Mouse (Mus musculus) spleen, adult 2 months (tissue): ENCODE data around the gene Rpl23a. TPM values are rescaled to one million over a fixed set of nuclear protein-coding genes. Genes with fewer than 3 reads are reported as not detected.

ENCODE experiments used
- DNase-seq, 2 experiments: peaks; one replicate each; pipeline versions ENCODE4 v3.0.0 to v3.0.0-alpha.2; 2012 to 2021; ENCODE audit warnings: low spot score in 2 of 2, low read depth in 1 of 2
- H3K27ac ChIP-seq: fragments of 200-500 bp; 2 replicates; pipeline ENCODE4 v1.5.1; 2012; ENCODE audit warnings: low read length, inconsistent platforms; ENCODE audit not compliant: insufficient read depth
- H3K27me3 ChIP-seq: fragments of 200-500 bp; 2 replicates; pipeline ENCODE4 v1.6.1; 2012; ENCODE audit warnings: mild to moderate bottlenecking, moderate library complexity, low read length, inconsistent platforms; ENCODE audit not compliant: control insufficient read depth, insufficient read depth
- H3K36me3 ChIP-seq: fragments of 200-500 bp; 2 replicates; pipeline ENCODE4 v1.6.1; 2012; ENCODE audit warnings: mild to moderate bottlenecking, low read length, inconsistent platforms; ENCODE audit not compliant: control insufficient read depth, insufficient read depth
- H3K4me1 ChIP-seq: fragments of 200-500 bp; 2 replicates; pipeline ENCODE4 v1.6.1; 2011; ENCODE audit warnings: inconsistent platforms; ENCODE audit not compliant: control insufficient read depth, insufficient read depth, insufficient read length
- H3K4me3 ChIP-seq: fragments of 200-500 bp; 2 replicates; pipeline ENCODE4 v1.5.1; 2011; ENCODE audit warnings: mild to moderate bottlenecking, inconsistent platforms; ENCODE audit not compliant: insufficient read depth, insufficient read length; ENCODE audit errors: extremely low read depth
- CTCF ChIP-seq: fragments of 200-500 bp; IDR thresholded peaks from 2 replicates; pipeline ENCODE4 v1.5.1; 2011; ENCODE audit warnings: mild to moderate bottlenecking, inconsistent platforms; ENCODE audit not compliant: insufficient read depth, insufficient read length, insufficient replicate concordance; ENCODE audit errors: extremely low read depth
- POLR2A ChIP-seq: fragments of 200-500 bp; IDR thresholded peaks from 2 replicates; pipeline ENCODE4 v1.6.1; 2011; ENCODE audit warnings: low read depth, low read length, inconsistent platforms
- WGBS: fragments of 180-500 bp; shearing (Covaris S2); methylation state at CpG from one replicate; pipeline ENCODE4 v1.1.7; 2018; 5-methylcytosine and 5-hydroxymethylcytosine counted together
- polyA plus RNA-seq: library from polyadenylated mRNA; depleted of rRNA; stranded (reverse); fragments of >200 nt; gene quantifications from 2 replicates; pipeline ENCODE4 v1.2.3, GENCODE M21; 2012

The Rpl23a gene
- polyA plus RNA-seq, 1 experiment = 169 TPM

DNA sequence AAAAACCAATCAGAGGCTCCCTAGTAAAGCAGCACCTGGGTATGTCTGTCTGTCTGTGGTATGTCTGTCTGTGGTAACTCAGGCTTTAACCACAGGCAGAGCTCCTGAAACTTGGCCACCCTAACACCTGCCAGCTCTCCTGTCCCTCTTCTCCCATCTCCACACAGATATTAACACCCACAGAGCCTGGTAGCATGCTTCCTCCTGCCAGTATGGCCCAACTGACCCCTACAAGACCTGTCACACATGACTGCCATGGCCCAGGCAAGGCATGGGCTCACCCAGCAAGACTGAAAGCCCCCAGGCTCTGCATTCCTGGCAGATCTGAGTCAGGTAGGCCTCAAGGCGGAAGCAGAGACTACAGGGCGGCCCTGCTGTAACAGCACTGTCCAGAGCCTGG is 20.3 kb downstream of the Rpl23a start:
- Histone ChIP-seq H3K4me3 (no peak overlapping the region), H3K27me3 (no peaks in the 10 kb centered on the region), H3K4me1 (peaks cover 17% of the 10 kb centered on the region; the same call in 1 of the 2 replicates), H3K27ac (no peak overlapping the region), H3K36me3 (peaks cover 11% of the 10 kb centered on the region)
- 88% methylated on average over 2 of the region's 2 CpGs for WGBS
- DNase-seq = no peak
- TF ChIP-seq POLR2A (no peak), CTCF (no peak)

DNA sequence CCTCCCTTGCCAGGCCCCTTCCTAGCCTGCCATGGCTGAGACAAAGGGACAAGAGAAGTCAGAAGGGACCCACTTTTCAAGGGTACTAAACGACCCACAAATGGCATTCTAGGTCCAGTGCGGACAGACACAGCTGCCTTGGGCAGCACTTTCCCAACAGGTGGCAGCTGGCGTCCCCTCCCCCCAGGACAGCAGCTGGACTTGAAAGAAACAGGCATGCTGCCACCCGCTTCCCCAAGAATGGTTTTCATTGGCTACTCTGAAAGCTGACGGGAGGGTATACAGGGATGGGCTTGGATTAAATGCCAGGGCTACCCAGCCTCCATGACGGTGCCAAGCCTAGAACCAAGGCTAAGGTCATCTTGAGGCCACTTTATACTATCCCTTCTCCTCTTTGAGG is 20.9 kb downstream of the Rpl23a start:
- DNase-seq = no peak
- Histone ChIP-seq H3K36me3 (peaks cover 11% of the 10 kb centered on the region), H3K27ac (no peak overlapping the region), H3K4me3 (no peak overlapping the region), H3K4me1 (peaks cover 17% of the 10 kb centered on the region; the same call in 1 of the 2 replicates), H3K27me3 (no peaks in the 10 kb centered on the region)
- 72% methylated on average over 6 of the region's 6 CpGs for WGBS
- TF ChIP-seq POLR2A = no peak
- TF ChIP-seq CTCF = no peak

DNA sequence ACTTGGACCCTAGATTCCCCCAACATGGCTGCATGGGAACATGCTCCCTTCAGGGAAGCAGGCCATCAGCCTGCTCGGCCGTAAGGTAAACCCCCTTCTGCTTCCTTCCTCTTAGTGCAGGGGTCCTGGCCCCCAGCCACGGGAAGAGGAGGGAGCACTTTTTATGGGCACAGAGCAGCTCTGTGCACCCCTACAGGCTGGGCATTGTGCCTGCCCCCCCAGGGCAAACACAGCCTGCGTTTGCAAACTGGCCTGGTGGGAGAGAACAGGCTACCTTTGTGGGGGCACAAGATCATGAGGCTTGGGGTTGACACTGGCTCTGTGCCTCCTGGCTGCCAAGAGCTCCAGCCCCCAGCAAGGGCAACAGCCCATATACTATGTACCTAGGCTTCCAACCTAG is 21.4 kb downstream of the Rpl23a start:
- Histone ChIP-seq H3K27ac (no peak overlapping the region), H3K4me3 (no peak overlapping the region), H3K4me1 (peaks cover 17% of the 10 kb centered on the region; the same call in 1 of the 2 replicates), H3K27me3 (no peaks in the 10 kb centered on the region), H3K36me3 (peaks cover 11% of the 10 kb centered on the region)
- DNase-seq = no peak
- 32% methylated on average over 4 of the region's 4 CpGs for WGBS
- TF ChIP-seq CTCF (no peak), POLR2A (no peak)

DNA sequence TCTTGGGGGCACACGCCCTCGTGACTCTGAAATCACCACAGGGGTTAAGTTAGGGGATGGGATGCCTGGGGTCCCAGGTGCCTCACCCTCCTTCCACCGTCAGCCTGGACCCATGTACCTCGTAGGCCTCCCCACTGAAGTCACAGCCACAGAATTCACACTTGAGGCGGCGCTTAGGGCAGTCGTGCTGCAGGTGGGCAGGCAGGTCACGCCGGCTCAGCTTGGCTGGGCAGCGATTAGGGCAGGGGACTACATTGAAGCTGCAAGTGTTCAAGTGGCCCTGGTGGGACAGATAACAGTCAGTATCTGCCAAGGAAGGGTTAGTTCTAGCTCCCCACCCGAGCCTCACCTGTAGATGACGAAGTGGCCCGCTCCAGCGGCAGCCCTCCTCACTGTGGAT is 22.2 kb downstream of the Rpl23a start:
- H3K4me1 ChIP-seq = peaks cover 16% of the 10 kb centered on the region; the same call in 1 of the 2 replicates
- 85% methylated on average over 14 of the region's 14 CpGs for WGBS
- H3K4me3 ChIP-seq = no peak overlapping the region
- peaks cover 11% of the 10 kb centered on the region for H3K36me3 ChIP-seq
- H3K27ac ChIP-seq = no peak overlapping the region
- no peak for TF ChIP-seq CTCF
- TF ChIP-seq POLR2A = no peak
- DNase-seq = no peak
- no peaks in the 10 kb centered on the region for H3K27me3 ChIP-seq

DNA sequence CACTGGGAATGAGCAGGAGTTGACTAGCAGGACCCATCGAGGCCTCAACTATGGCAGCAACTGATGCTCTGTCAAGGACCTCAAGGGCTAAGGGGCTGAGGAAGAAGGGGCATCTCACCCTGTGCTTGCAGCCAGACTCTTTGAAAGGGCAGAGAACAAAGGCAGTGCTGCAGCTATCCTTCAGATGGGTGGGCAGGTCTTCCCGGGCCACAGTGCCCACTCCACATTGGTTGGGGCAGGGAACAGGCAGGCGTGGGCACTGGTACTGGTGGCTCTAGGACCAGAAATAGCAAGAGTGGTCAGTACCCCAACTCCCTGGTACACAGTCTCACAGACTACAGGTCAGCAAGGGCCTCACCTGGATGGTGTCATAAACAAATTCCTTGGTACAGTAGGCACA is 22.7 kb downstream of the Rpl23a start:
- WGBS = 87% methylated on average over 3 of the region's 3 CpGs
- peaks cover 11% of the 10 kb centered on the region; the same call in 1 of the 2 replicates for H3K4me1 ChIP-seq
- no peak for DNase-seq
- H3K4me3 ChIP-seq = no peak overlapping the region
- no peak for TF ChIP-seq CTCF
- H3K36me3 ChIP-seq = peaks cover 11% of the 10 kb centered on the region
- H3K27me3 ChIP-seq = no peaks in the 10 kb centered on the region
- H3K27ac ChIP-seq = no peak overlapping the region

DNA sequence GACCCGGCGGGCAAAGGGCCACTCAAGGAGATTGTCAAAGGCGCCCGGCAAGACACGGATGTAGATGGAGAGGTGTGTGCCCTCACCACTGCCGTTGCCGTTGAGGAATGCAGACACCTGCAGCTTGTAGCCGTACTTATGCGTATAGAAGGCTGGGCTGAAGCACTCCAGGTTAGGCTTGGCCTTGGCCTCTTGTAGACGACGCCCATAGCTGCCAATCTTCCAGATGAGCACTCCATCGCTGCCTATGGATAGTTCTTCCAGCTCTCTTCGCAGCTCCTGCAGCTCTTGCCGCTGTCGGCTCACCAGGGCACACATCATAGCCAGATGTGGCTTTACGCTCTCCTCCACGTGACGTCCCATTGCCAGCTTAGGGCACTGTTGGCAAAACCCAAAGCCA is 23.2 kb downstream of the Rpl23a start:
- Histone ChIP-seq H3K36me3 (peaks cover 11% of the 10 kb centered on the region), H3K27ac (no peak overlapping the region), H3K4me1 (peaks cover 11% of the 10 kb centered on the region; the same call in 1 of the 2 replicates), H3K27me3 (no peaks in the 10 kb centered on the region), H3K4me3 (no peak overlapping the region)
- DNase-seq = no peak
- no peak for TF ChIP-seq CTCF
- TF ChIP-seq POLR2A = no peak
- WGBS = 94% methylated on average over 18 of the region's 18 CpGs

DNA sequence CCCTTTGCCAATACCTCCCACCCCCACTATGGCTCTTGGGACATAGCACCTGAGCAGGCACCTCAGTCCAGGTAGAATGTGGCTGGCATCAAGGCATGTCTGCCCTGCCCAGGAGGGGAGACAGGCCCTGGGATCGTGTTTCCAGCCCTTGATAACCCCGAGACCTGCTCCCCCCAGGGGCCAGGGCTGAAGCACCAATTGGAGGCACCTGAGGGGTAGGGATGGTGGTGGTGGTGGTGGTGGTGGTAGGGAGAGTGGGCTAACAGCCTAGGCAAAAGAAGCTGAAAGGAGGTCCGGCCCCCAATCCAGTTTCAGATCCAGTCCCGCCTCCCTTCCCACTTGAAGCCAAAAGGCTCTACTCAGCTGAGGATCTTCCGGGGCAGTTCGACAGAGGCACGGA is 23.8 kb downstream of the Rpl23a start:
- peaks cover 12% of the 10 kb centered on the region for H3K36me3 ChIP-seq
- H3K4me3 ChIP-seq = no peak overlapping the region
- WGBS = 94% methylated on average over 7 of the region's 7 CpGs
- H3K4me1 ChIP-seq = peaks cover 11% of the 10 kb centered on the region; the same call in 1 of the 2 replicates
- no peak overlapping the region for H3K27ac ChIP-seq
- no peak for DNase-seq
- no peaks in the 10 kb centered on the region for H3K27me3 ChIP-seq
- TF ChIP-seq POLR2A = no peak
- TF ChIP-seq CTCF = no peak
